Mouse (Mus musculus): Measurements from ENCODE around the gene Rara.

Rara gene

GRCm38 (mm10) chr11:98954801-98955706 is 27.4 kb downstream of the Rara start:
- H3K4me3 ChIP-seq (replicated peaks; ENCODE audit: low read length): peak overlapping the region; percentile 68
- no peaks in the 10 kb centered on the region for H3K9me3 ChIP-seq (ENCODE audit: low read length)
- H3K27me3 ChIP-seq (ENCODE audit: insufficient read depth, low read length): no peaks in the 10 kb centered on the region
- H3K36me3 ChIP-seq (ENCODE audit: insufficient read depth, low read length): peaks cover 41% of the 10 kb centered on the region
- TF ChIP-seq CTCF (conservative IDR thresholded peaks at IDR 0.05; ENCODE audit: low read length) (no peak), POU5F1 (IDR thresholded peaks at IDR 0.05; ENCODE audit: borderline replicate concordance, low read length) (no peak), NANOG (IDR thresholded peaks at IDR 0.05; ENCODE audit: borderline replicate concordance, low read length) (no peak)
- H3K4me1 ChIP-seq (replicated peaks; ENCODE audit: low read depth, low read length): peaks cover 92% of the 10 kb centered on the region

GRCm38 (mm10) chr11:98955707-98956235 is 28.2 kb downstream of the Rara start:
- no peaks in the 10 kb centered on the region for H3K27me3 ChIP-seq (ENCODE audit: insufficient read depth, low read length)
- H3K36me3 ChIP-seq (ENCODE audit: insufficient read depth, low read length): peaks cover 34% of the 10 kb centered on the region
- TF ChIP-seq NANOG (IDR thresholded peaks at IDR 0.05; ENCODE audit: borderline replicate concordance, low read length) (no peak), CTCF (conservative IDR thresholded peaks at IDR 0.05; ENCODE audit: low read length) (no peak), POU5F1 (IDR thresholded peaks at IDR 0.05; ENCODE audit: borderline replicate concordance, low read length) (no peak)

GRCm38 (mm10) chr11:98956340-98956739 is 28.7 kb downstream of the Rara start:
- H3K9me3 ChIP-seq (ENCODE audit: low read length): no peaks in the 10 kb centered on the region
- peaks cover 29% of the 10 kb centered on the region for H3K36me3 ChIP-seq (ENCODE audit: insufficient read depth, low read length)
- H3K4me1 ChIP-seq (replicated peaks; ENCODE audit: low read depth, low read length): peaks cover 85% of the 10 kb centered on the region
- H3K4me3 ChIP-seq (replicated peaks; ENCODE audit: low read length): peak overlapping the region; percentile 55
- H3K27me3 ChIP-seq (ENCODE audit: insufficient read depth, low read length): no peaks in the 10 kb centered on the region
- TF ChIP-seq CTCF (conservative IDR thresholded peaks at IDR 0.05; ENCODE audit: low read length) (no peak), NANOG (IDR thresholded peaks at IDR 0.05; ENCODE audit: borderline replicate concordance, low read length) (no peak), POU5F1 (IDR thresholded peaks at IDR 0.05; ENCODE audit: borderline replicate concordance, low read length) (no peak)

More at GRCm38 (mm10) chr11:98955707-98956235, 28.2 kb downstream of the Rara start:
- H3K4me3 ChIP-seq (replicated peaks; ENCODE audit: low read length): peak overlapping the region; percentile 57
- peaks cover 85% of the 10 kb centered on the region for H3K4me1 ChIP-seq (replicated peaks; ENCODE audit: low read depth, low read length)
- no peaks in the 10 kb centered on the region for H3K9me3 ChIP-seq (ENCODE audit: low read length)

- TF ChIP-seq CTCF (conservative IDR thresholded peaks at IDR 0.05; ENCODE audit: low read length) (no peak), POU5F1 (IDR thresholded peaks at IDR 0.05; ENCODE audit: borderline replicate concordance, low read length) (no peak), NANOG (IDR thresholded peaks at IDR 0.05; ENCODE audit: borderline replicate concordance, low read length) (no peak)
- H3K4me3 ChIP-seq (replicated peaks; ENCODE audit: low read length): peak overlapping the region; percentile 90
- no peaks in the 10 kb centered on the region for H3K27me3 ChIP-seq (ENCODE audit: insufficient read depth, low read length)
- H3K9me3 ChIP-seq (ENCODE audit: low read length): no peaks in the 10 kb centered on the region
- H3K4me1 ChIP-seq (replicated peaks; ENCODE audit: low read depth, low read length): peaks cover 80% of the 10 kb centered on the region
- peaks cover 26% of the 10 kb centered on the region; the same call in 1 of the 2 replicates for H3K36me3 ChIP-seq (ENCODE audit: insufficient read depth, low read length)
Measured at GRCm38 (mm10) chr11:98959437-98960312, 32.1 kb downstream of the Rara start.

GRCm38 (mm10) chr11:98960313-98960906 is 32.8 kb downstream of the Rara start:
- Histone ChIP-seq H3K27me3 (ENCODE audit: insufficient read depth, low read length) (no peaks in the 10 kb centered on the region), H3K4me1 (replicated peaks; ENCODE audit: low read depth, low read length) (peaks cover 80% of the 10 kb centered on the region), H3K4me3 (replicated peaks; ENCODE audit: low read length) (peak overlapping the region; percentile 90), H3K36me3 (ENCODE audit: insufficient read depth, low read length) (peaks cover 31% of the 10 kb centered on the region; the same call in 1 of the 2 replicates), H3K9me3 (ENCODE audit: low read length) (no peaks in the 10 kb centered on the region)
- no peak for TF ChIP-seq POU5F1 (IDR thresholded peaks at IDR 0.05; ENCODE audit: borderline replicate concordance, low read length)
- TF ChIP-seq NANOG (IDR thresholded peaks at IDR 0.05; ENCODE audit: borderline replicate concordance, low read length): no peak
- no peak for TF ChIP-seq CTCF (conservative IDR thresholded peaks at IDR 0.05; ENCODE audit: low read length)

GRCm38 (mm10) chr11:98961051-98961592 is 33.5 kb downstream of the Rara start:
- TF ChIP-seq NANOG (IDR thresholded peaks at IDR 0.05; ENCODE audit: borderline replicate concordance, low read length) (no peak), CTCF (conservative IDR thresholded peaks at IDR 0.05; ENCODE audit: low read length) (no peak), POU5F1 (IDR thresholded peaks at IDR 0.05; ENCODE audit: borderline replicate concordance, low read length) (no peak)

GRCm38 (mm10) chr11:98961766-98962165 is 34.1 kb downstream of the Rara start:
- Histone ChIP-seq H3K36me3 (ENCODE audit: insufficient read depth, low read length) (peaks cover 38% of the 10 kb centered on the region), H3K9me3 (ENCODE audit: low read length) (no peaks in the 10 kb centered on the region), H3K4me3 (replicated peaks; ENCODE audit: low read length) (peak overlapping the region; percentile 90), H3K4me1 (replicated peaks; ENCODE audit: low read depth, low read length) (peaks cover 81% of the 10 kb centered on the region), H3K27me3 (ENCODE audit: insufficient read depth, low read length) (no peaks in the 10 kb centered on the region)
- no peak for TF ChIP-seq CTCF (conservative IDR thresholded peaks at IDR 0.05; ENCODE audit: low read length)
- no peak for TF ChIP-seq NANOG (IDR thresholded peaks at IDR 0.05; ENCODE audit: borderline replicate concordance, low read length)
- no peak for TF ChIP-seq POU5F1 (IDR thresholded peaks at IDR 0.05; ENCODE audit: borderline replicate concordance, low read length)

More at GRCm38 (mm10) chr11:98961051-98961592, 33.5 kb downstream of the Rara start:
- Histone ChIP-seq H3K36me3 (ENCODE audit: insufficient read depth, low read length) (peaks cover 36% of the 10 kb centered on the region), H3K9me3 (ENCODE audit: low read length) (no peaks in the 10 kb centered on the region), H3K4me1 (replicated peaks; ENCODE audit: low read depth, low read length) (peaks cover 81% of the 10 kb centered on the region), H3K4me3 (replicated peaks; ENCODE audit: low read length) (peak overlapping the region; percentile 90), H3K27me3 (ENCODE audit: insufficient read depth, low read length) (no peaks in the 10 kb centered on the region)

Data from E14TG2a.4 (cell line).